8 mouse cellular contexts compared by ENCODE assay signal in genomic region chr12:100529172-100529571, GRCm38 (mm10). TPM values are rescaled to one million over a fixed set of nuclear protein-coding genes. Genes with fewer than 3 reads are reported as not detected.
DNase-seq lines count a peak whose midpoint lies in the region; ATAC-seq and TF ChIP-seq lines count a peak whose summit lies in the region.

No protein-coding gene starts in this region.

- no peak for TF ChIP-seq POLR2A in myocyte (IDR thresholded peaks at IDR 0.05; ENCODE audit: insufficient read length, low read depth)
- TF ChIP-seq POLR2A in thymus, adult 2 months (IDR thresholded peaks at IDR 0.05; ENCODE audit: control insufficient read depth, extremely low read depth, insufficient read depth, low read length, poor library complexity), result no peak

- H3K4me2 ChIP-seq in intestine, embryonic 16.5 days (ENCODE audit: low read depth, low read length), result no peak overlapping the region
- peak overlapping the region; percentile 74 for H3K4me2 ChIP-seq in myocyte (ENCODE audit: low read depth)

- ATAC-seq in intestine, embryonic 16.5 days, result peak; percentile 66

- H3K9me3 ChIP-seq in intestine, embryonic 16.5 days (ENCODE audit: control insufficient read depth, low read length), result 0 out of 2 replicates have a peak, but pooled peaks cover 3% of the 10 kb centered on the region

- H3K9ac ChIP-seq in intestine, embryonic 16.5 days (ENCODE audit: low read depth, low read length), result no peak overlapping the region

- H3K4me1 ChIP-seq in intestine, embryonic 16.5 days (ENCODE audit: control insufficient read depth, insufficient read depth, low read length), result peaks cover 18% of the 10 kb centered on the region
- peaks cover 28% of the 10 kb centered on the region for H3K4me1 ChIP-seq in thymus, adult 2 months (replicated peaks; ENCODE audit: control insufficient read depth, insufficient read depth, low read length)

- intact Hi-C loops in gastrocnemius, adult 2 months (cut with DNase I), result no loop called here

- peak overlapping the region; percentile 87 for H3K27ac ChIP-seq in layer of hippocampus, adult 2 months
- H3K27ac ChIP-seq in gastrocnemius, adult 2 months, result peak overlapping the region; percentile 89
- peak overlapping the region; percentile 43; the same call in 1 of the 2 replicates for H3K27ac ChIP-seq in intestine, embryonic 16.5 days (ENCODE audit: low read length)
- H3K27ac ChIP-seq in thymus, adult 2 months (ENCODE audit: control insufficient read depth, insufficient read depth, low read length), result no peak overlapping the region

- H3K4me3 ChIP-seq in layer of hippocampus, adult 2 months, result no peak overlapping the region
- peak overlapping the region; percentile 61 for H3K4me3 ChIP-seq in gastrocnemius, adult 2 months
- H3K4me3 ChIP-seq in intestine, embryonic 16.5 days (ENCODE audit: low read length), result no peak overlapping the region
- H3K4me3 ChIP-seq in myocyte, result no peak overlapping the region
- H3K4me3 ChIP-seq in thymus, adult 2 months (ENCODE audit: control insufficient read depth, insufficient read depth, low read length), result no peak overlapping the region

- H3K27me3 ChIP-seq in intestine, embryonic 16.5 days (replicated peaks; ENCODE audit: control insufficient read depth, insufficient read depth, low read length), result no peaks in the 10 kb centered on the region
- H3K27me3 ChIP-seq in myocyte (ENCODE audit: control insufficient read depth, insufficient read depth, insufficient read length), result no peaks in the 10 kb centered on the region
- H3K27me3 ChIP-seq in thymus, adult 2 months (ENCODE audit: control insufficient read depth, insufficient read depth, low read length), result no peaks in the 10 kb centered on the region

- H3ac ChIP-seq in myocyte (ENCODE audit: control insufficient read depth, insufficient read length), result no peak overlapping the region

- H3K36me3 ChIP-seq in intestine, embryonic 16.5 days (ENCODE audit: control insufficient read depth, insufficient read depth, low read length), result no peaks in the 10 kb centered on the region
- H3K36me3 ChIP-seq in myocyte (ENCODE audit: control insufficient read depth, insufficient read depth), result no peaks in the 10 kb centered on the region
- no peaks in the 10 kb centered on the region for H3K36me3 ChIP-seq in thymus, adult 2 months (ENCODE audit: control insufficient read depth, insufficient read depth, low read length)

- WGBS in intestine, embryonic 16.5 days, result 23% methylated on average over 8 of the region's 8 CpGs
- 87% methylated on average over 8 of the region's 8 CpGs for WGBS in thymus, adult 2 months

- no peak for TF ChIP-seq CTCF in layer of hippocampus, adult 2 months (conservative IDR thresholded peaks at IDR 0.05)
- no peak for TF ChIP-seq CTCF in gastrocnemius, adult 2 months (IDR thresholded peaks at IDR 0.05)
- TF ChIP-seq CTCF in thymus, adult 2 months (IDR thresholded peaks at IDR 0.05; ENCODE audit: borderline replicate concordance, control insufficient read depth, extremely low read depth, insufficient read depth, low read length, poor library complexity), result no peak

- no peak for DNase-seq in layer of hippocampus, adult 2 months (ENCODE audit: low spot score in 2 of 2)
- no peak for DNase-seq in layer of hippocampus, adult 8-10 months (ENCODE audit: low spot score in 2 of 2)
- DNase-seq in MN1 (ENCODE audit: low spot score), result peak; percentile 20
- DNase-seq in gastrocnemius, adult 2 months, result peak; percentile 84
- no peak for DNase-seq in thymus, postnatal 10 days (ENCODE audit: low spot score in 2 of 2)
- DNase-seq in thymus, adult 2 months, result no peak

- no peaks in the 10 kb centered on the region for H3K79me2 ChIP-seq in myocyte (ENCODE audit: control insufficient read depth, insufficient read depth)

TF ChIP-seq in myocyte, 11 proteins besides CTCF, POLR2A, EP300 and RAD21:
- TF ChIP-seq USF1 (IDR thresholded peaks at IDR 0.05; ENCODE audit: low read depth) (peak; percentile 96), E2F4 (IDR thresholded peaks at IDR 0.05; ENCODE audit: insufficient read depth) (no peak)
TF ChIP-seq in myocyte: peak in this region for 1.

RNA-seq across cellular contexts. Expression of gene Ttc7b, which starts 8.5 kb away (rescaled TPM):
- 100 to 1,000 TPM; 173 to 184 TPM for total RNA-seq in layer of hippocampus, adult 2 months (2021)
- 100 to 1,000 TPM; 160 to 184 (median 174) TPM for total RNA-seq in layer of hippocampus, adult 8-10 months (2022)
- 100 to 1,000 TPM; 147 to 160 TPM for total RNA-seq in gastrocnemius, adult 2 months (2021)
- 2.4 and 2.8 TPM in 2 replicates for polyA plus RNA-seq in intestine, embryonic 16.5 days (2015; fragmentation: Nextera tagmentation; extraction: Ambion mirVana)
- polyA plus RNA-seq in myocyte (2012; fragmentation: generic; extraction: Trizol), result 18.2 TPM
- polyA plus RNA-seq in thymus, adult 2 months (2012; rRNA removed), result 43.1 and 51.7 TPM in 2 replicates

Comparison
In these comparisons a context has a peak if more than half of its experiments do, and no peak if none do; other contexts are left out.
1. DNase-seq: peak in MN1 (single experiment) and gastrocnemius, adult 2 months (single experiment); none in layer of hippocampus, adult 2 months (0 of 2), layer of hippocampus, adult 8-10 months (0 of 2), thymus, postnatal 10 days (0 of 2) and thymus, adult 2 months (single experiment).